Mouse (Mus musculus): ENCODE data around the gene Fate1.
"Not testable (repeated sequence)": the region's sequence is repeated elsewhere in the genome, so short reads cannot be mapped to it uniquely, and the experiment has no call there.

The Fate1 gene

DNA sequence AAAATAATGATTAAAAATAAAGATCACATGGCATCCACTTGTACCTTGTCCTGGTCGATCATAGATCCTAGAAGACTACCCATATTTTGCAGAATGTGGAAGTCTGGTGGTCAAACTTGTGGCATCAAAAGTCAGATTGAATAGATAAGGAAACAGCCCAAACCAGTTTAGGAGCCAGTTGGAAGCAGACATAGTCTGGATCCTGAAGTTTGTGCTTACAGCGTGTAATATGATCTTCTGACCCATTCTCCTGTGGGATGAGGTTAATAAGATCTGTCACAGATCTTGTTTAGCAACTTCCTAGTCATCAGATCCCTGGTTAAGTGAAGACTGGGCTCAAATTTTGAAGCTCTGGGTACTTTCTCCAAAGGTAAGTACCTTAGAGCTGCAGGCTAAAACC lies at the start of gene Fate1:
TSS of gene Fate1 (plus strand) at position 301 of the 400 bp plus-strand sequence.
- DNase-seq (ENCODE audit: low read depth) = no peak

DNA sequence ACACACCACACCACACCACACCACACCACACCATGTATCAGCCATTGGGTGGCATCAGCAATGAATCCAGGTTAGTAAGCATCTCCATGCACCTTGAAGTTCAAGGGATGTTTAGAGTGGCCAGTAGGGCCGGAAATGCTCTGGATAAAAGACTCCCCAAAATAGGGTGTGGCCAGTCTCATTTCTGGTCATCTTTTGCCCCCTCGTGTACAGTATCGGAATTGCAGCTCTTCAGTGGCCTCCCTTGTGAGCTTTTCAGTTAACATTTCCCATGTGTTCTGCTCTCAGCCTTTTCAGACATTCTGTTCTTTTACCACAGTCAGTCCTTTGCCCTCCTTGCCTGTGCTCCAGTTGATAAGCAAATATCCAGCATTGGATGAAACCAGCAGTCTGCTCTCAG lies 26.2 kb upstream of the Fate1 start:
- peak; percentile 78 for DNase-seq (ENCODE audit: low read depth)

DNA sequence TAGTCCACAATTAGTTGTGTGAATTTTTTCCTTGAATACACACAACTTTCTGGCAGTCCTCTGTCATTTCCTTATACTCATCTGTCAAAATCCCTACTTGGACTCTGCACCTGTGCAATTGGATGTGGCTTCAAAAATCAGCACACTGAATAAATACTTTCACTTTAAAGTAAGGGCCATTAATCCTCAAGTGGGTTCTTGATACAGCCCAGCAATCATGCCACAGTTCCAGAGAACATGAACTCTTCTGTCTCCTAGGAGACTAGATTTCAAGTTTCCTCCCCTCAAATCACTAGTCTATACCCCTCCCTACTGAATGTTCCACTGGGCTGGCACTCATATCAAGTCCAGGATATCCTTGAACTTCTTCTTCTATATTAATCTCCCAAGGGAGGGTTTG lies 14.4 kb upstream of the Fate1 start:
- DNase-seq (ENCODE audit: low read depth) = no peak

DNA sequence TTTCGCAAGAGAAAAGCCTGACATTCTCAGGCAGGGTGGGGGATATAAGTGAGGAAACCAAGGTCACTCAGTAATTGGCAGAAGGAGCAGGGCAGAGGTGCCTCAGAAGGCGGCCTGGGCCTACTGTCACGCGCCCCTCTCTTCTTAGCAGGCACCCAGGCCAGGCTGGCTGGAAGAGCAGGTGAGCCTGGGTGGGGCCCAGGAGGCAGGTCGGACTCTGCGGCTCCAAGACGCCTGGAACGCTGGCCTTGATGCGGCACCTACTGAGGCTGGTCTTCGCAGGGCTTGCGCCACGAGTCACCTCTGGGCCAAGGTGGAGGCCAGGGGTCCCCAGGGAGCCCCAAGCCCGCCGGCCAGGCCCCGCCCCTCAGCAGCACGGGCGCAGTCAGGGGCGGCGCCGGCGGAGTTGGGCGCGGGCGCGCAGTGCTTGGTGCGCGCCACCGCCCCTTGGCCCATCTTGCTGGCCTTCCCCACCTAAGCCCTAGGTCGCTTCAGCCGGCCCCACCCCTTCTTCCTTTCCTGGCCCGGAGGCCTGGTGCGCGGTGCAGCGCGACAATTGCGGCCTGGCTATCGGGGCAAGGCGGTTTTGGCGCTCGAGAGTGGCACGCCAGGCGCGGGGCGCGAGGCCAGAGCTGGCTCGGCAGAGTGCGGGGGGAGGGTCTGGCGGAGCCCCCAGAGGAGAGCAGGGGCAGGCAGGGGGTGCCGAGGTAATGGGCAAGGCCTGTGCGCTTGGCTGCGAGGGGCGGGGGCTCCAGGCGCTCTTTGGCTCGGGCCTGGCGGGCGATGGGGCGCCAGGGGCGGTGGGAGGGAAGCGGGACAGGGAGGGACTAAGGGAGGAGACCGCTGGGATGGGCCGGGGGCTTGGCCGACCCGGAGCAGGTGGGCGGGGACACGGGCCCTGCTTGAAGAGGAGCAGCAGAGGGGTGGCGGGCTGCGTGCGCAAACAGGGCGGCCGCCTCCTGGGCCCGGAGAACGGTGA lies 10.4 kb upstream of the Fate1 start, which contains the start of gene Prrg3:
TSS of gene Prrg3 (plus strand) at position 552 of the 979 bp plus-strand sequence.
- no peak for DNase-seq (ENCODE audit: low read depth)

DNA sequence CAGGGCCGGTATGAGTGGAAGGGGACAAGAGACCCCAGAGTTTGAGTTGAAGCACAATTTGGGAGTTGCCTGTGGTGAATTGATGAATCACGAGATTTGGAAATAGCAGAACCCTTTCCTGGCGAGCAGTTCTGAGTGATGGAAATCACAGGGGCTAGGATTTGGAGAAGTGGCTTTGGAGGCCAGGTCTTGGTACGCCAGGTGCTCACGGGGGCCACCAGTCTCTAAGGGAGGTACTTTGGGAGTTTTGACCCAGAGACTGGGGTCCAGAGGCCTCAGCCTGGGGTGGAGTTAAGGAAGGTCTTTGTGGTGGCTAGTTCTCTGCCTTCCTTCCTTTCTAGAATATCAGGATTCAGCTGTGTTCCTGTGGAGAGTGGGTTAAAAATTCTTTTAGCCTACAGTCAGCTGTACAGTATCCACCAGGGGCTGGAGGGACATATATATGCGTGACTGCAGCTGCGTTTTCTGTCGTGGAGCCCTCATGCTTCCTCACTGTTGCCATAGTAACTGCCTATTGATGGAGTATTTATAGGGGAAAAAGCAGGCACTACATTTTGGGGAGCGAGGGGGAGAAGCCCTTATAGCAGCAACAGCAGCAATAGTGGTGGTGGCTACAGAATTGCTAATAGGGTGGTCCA lies 9.4 kb upstream of the Fate1 start:
- DNase-seq (ENCODE audit: low read depth) = no peak

DNA sequence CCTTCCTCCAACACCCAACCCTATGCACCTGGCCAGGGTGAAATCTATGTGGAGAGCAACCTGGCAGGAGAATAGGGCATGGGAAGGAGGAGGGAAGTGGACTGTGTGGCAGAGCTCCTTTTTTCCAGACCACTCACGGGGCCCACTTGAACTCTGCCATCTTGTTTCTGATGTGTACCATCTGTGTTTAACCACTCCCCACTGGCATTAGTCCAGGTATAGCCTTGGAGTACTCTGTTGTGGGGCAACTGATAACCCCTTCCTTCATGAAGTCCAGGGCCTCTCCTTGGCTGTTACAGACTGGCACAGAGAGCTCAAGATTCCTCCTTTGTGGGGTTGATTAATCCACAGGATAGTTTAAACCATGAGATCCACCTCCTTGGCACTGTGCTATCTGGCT lies 4.6 kb upstream of the Fate1 start:
- DNase-seq (ENCODE audit: low read depth) = no peak

DNA sequence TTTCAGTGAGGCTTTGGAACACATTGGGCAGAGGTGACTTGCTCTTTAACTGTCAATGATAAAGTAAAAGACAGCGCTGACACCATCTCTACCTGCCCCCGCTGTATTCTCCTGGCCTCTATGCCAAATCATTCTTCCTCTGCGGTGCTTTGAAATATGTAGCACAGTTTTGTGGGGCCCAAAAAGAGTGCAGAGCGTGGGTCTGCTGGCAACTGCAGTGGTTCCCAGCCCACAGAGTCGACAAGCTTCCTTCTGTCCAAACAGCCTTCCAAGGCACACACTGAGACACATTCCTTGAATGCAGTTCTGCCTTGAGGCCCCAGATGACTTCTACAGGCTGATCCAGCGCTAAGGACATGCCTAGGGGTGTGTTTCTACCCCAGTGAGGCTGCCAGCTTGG lies 4.0 kb upstream of the Fate1 start:
- DNase-seq (ENCODE audit: low read depth) = no peak

DNA sequence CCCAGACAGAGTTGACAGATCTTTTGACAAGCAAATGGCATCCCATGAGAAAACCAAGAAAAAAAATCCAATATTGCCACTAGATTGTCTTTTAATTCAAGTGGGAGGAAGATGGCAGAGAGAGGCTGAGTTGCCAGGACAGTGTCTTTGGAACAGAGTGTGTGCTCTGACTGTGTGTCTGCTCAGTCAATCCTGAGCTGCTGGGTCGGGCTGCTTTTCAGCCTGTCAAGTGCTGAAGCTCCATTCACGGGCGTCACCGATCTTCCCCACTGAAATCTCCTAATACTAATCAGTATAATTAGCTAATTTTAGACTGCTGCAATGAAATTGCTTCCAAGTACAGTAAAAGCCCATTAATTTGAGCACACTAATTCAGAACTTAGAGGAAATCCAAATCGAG lies 1.5 kb upstream of the Fate1 start:
- DNase-seq (ENCODE audit: low read depth) = no peak

DNA sequence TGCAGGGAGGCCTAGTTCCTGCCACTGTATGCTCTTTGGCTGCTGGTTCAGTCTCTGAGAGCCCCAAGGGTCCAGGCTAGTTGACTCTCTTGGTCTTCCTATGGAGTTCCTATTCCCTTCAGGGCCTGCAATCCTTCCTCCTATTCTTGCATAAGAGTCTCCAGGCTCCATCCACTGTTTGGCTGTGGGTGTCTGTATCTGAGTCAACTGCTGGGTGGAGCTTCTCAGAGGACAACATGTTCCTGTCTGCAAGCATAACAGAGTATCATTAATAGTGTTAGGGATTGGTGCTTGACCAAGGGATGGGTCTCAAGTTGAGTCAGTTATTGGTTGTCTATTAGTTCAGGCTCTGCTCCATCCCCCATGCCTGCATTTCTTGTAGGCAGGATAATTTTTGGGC lies 4.9 kb downstream of the Fate1 start:
- not testable (repeated sequence) for DNase-seq (ENCODE audit: low read depth)

DNA sequence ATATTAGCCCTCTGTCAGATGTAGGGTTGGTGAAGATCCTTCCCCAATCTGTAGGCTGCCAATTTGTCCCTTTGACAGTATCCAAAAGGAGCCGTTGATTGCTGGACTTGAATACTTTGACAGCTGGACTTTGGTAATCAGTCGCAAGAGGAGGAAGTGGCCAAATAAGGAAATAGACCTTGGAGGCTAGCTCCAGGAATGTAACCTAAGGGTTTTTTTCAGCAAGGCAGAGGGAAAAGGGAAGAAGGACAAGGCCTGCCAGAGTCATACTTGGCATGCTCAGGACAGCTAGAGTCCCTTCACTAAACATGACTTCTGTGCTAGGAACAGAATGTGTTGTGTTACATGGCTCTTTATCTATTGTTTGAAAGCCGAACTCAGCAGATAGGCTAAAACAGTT lies 7.7 kb downstream of the Fate1 start:
- no peak for DNase-seq (ENCODE audit: low read depth)

DNA sequence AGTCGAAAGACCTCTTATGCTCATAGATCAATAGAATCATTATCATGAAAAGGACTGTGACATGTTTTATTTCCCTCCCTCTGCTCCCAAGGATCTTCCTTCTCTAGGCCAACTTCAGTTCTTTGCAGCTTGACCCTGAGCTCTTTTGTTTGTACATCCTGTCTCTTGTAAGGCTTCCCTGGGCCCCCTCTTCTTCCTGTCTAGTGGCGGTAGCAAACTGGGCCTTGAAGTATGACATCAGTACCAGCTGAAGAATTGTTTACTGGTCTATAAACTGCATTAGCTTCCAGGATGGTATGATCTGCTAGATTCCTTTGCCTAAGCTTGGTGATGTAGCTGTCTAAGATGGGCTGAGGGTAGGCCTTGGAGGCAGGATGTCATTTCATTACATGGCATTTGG lies 8.5 kb downstream of the Fate1 start:
- DNase-seq (ENCODE audit: low read depth) = no peak

DNA sequence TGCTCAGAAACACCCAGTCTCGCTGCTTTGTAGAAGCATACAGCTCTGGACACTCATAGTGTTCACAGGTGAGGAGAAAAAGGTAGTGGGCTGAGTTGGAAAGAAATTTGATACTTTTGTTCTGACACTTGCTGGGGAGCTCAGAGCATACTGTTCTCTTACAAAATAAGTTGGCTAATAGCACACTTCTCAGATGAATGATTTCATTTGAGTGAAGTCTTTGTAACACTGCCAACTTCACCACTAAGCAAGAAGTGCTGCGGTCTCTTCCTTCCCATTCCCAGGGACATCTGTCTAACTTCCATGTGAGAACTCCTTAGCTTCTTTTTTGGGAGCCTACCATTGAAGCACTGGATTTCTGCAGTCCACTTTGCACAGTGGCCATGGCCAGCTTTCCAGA lies 10.4 kb downstream of the Fate1 start:
- DNase-seq (ENCODE audit: low read depth) = no peak

DNA sequence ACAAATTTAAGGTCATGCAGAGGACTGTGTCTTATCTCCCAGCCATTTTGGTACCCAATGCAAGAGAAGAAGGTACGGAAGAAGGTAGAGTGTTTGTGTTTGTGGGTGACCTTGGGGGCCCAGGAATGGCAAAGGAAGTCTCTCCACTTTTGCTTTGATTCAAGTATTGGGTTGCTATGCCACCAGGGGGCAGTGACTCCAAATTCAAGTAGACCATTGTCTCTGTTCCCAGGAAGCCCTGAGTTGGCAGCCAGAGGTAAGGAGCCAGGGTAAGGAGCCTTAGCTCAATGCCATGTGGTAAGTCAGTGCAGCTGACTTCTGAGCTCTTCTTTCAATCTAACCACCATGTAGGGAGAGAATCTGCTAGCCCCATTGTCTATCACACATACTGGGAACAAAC lies 11.0 kb downstream of the Fate1 start:
- peak; percentile 8 for DNase-seq (ENCODE audit: low read depth)

DNA sequence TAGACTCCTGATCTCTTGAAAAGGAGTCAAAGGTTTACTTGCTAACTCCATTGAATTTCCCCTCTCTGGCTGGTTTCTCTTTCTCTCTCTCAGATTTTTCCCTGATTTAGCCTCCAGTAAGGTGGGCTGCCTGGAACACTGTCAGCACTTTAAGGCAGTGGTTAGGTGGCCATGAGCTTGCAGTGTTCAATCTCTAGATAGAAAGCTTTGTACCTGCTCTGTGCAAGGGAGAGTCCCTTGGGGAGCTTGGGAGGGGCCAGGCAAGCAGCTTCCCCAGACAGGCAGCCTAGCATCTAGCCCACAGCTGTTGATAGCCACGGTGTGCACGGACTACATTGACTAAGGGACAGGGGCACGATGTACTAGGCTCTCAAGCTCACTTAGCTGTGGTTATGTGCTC lies 18.8 kb downstream of the Fate1 start, which contains the start of gene Cnga2:
TSS of gene Cnga2 (plus strand) at position 301 of the 400 bp plus-strand sequence.
- no peak for DNase-seq (ENCODE audit: low read depth)

DNA sequence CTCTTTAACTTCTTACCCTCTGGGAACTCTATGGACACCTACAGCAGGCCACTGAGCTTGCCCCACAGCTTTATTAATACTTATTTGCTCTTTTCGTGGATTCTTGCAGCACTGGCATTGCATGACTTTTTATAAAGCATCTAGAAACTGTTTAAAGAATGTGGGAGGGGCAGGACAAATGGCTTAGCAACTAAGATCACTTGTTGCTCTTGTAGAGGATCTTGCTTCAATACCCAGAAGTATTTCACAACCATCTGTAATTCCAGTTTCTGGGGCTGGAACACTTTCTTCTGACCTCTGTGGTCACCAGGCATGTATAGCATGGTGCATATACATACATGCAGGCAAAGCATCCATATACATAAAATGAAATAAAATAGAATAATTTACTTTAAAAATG lies 23.2 kb downstream of the Fate1 start:
- peak; percentile 1 for DNase-seq (ENCODE audit: low read depth)

DNA sequence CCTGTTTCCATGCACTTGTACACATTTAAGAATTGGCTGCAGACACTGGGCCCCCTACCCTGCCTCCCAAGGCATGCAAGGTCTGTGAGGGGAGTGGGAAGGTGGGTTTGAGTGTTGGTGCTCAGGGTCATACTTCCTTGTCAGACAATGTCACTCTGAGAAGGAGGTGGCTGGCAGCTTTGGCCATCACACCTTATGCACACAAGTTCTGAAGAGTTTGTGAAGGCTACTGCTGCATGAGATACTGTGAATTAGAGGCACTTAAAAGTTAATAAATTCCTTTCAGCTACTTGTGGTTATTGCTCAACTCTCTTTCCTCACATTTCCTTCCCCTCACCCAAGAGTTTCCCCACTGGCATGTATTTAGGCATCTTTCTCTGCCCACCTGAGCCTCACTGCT lies 37.1 kb downstream of the Fate1 start:
- no peak for DNase-seq (ENCODE audit: low read depth)

DNA sequence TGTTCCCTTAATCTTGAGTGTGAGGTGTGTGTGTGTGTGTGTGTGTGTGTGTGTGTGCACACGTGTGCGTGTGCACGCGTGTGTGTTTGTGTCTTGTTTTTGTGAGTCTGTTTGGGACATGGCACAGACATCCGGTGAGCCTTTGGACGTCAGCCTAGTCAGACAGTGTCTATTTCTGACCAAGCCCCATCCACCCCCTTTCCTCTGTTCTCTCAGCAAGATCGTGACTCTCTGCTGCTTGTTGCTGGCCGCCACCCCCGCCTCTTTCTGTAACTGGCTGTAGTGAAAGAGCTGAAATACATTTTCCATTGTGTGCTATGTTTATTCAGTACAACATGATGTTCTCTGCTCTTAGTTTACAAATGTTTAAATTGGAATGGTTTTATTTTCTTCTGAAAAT lies 39.5 kb downstream of the Fate1 start:
- no peak for DNase-seq (ENCODE audit: low read depth)

DNA sequence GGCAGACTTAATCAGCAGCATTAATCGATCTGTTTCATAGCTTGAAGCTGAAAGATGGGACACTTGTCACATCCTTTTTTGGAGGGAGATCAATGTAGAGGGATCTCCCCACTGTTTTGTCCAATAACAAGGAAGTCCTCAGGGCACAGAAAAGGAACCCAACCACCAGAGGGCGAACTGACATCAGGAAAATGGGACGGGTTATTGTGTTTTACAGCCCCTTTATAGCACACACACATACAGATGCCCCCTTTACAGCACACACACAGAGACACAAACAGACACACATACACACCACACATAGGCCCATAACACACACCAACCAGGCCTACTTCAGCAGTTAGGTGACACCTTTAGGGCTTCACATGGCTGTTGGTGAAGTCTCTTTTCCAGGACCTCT lies 40.0 kb downstream of the Fate1 start:
- DNase-seq (ENCODE audit: low read depth) = peak; percentile 42

DNA sequence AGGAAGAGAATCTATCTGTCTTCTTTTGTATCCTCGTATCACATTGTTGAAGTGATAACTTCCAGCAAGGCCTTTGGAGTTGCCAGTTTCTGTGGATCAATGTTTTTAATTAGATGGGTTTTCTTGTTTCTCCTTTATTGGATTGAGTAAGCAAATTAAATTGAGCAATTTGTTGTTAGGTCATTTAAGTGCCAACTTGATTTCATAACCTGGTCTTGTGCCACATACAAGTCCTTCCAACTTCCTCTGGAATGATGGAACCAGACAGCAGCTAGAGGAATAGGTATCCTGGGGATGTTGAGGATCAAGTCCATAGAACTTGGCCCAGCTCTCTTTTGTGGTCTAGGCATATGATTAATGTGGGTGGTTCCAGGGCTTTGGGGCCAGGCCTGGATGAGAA lies 49.5 kb downstream of the Fate1 start:
- DNase-seq (ENCODE audit: low read depth) = no peak

DNA sequence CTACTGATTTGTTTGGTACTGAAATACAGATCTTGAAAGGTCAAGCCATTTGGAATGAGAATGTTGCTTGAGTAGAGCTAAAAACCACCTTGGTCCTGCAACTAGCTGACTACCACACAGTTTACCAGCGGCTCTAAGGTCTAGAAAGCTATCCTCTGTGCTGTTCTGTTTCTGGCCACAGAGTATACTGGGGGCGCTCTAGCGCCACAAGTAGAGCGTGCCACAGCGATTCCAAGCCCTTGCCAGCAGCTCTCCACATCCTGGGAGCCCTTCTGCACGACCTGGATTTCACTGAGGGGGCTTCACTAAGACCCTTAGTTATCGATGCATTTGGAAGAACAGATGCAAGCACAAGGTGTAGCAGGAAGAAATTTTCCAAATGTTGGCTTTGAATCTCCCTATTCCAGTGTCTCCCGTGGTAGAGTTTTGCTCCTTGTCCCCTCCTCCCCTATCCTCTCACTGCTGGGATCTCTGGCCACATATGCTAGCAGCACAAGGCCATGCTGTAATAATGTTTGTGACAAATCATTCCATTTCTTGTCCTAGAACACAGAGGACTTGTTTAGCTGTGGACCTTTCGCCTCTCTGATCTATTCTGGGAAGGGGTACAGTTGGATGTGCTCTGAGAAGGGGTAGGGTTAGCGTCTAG lies 50.1 kb downstream of the Fate1 start:
- peak; percentile 38 for DNase-seq (ENCODE audit: low read depth)

DNA sequence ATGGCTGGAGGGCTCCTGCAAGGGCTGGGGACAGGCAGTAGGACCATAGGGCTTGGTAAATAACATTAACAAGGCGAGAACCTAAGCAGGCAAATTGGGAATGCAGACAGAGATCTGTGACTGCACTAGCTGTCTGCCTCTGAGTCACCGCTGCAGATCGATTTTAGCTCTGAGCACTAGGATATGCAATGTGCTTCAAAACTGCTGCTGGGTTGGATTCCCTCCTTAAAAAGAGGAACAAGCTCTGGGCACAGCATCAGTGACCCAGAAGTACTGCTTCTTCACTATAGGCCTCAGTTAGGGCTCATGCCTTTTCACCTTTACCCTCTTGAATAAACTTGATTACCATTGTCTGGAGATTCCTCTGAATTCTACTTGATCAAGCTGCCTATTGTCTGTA lies 50.8 kb downstream of the Fate1 start:
- DNase-seq (ENCODE audit: low read depth) = no peak
